Comparison of ENCODE assay signal across 28 mouse cellular contexts in the genomic region with DNA sequence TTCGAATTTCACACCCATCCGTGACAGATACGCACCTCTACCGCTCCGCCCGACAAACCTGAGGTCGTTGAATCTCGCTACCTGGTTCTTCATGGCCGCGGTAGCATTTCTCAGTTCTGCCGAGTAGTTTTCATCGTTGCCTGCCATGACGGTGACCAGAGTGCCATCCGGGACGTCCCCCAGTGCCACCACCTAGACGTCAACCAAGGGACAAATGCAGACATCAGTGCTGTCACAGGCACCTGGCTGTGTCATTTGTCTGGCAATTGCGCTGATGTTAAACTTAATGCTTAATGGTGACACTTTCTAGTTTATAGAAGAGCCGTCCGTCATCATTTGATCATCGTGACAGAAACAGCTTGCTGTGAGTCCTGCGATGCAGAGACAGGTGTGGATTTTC.
"Had no signal": no experiment of that assay in that cellular context is flagged by ENCODE, and none has a peak within 500 bp of the region (broad histone marks: within the 10 kb centered on the region; RNA-seq: fewer than 3 reads in every experiment).

No protein-coding gene starts in this region.

- H3K4me1 ChIP-seq: midbrain, embryonic 12.5 days; midbrain, embryonic 13.5 days had no signal

- H3K4me3 ChIP-seq: left cerebral cortex, adult 2 months; limb, embryonic 10.5 days; limb, embryonic 12.5 days; limb, embryonic 13.5 days; limb, embryonic 15.5 days; liver, embryonic 12.5 days; liver, embryonic 13.5 days; liver, embryonic 15.5 days; lung, embryonic 15.5 days; megakaryocyte, embryonic 14.5 days; midbrain, embryonic 10.5 days; midbrain, embryonic 12.5 days; midbrain, embryonic 13.5 days had no signal

- H3K9me3 ChIP-seq: limb, embryonic 10.5 days; limb, embryonic 12.5 days; limb, embryonic 13.5 days; limb, embryonic 15.5 days; liver, embryonic 12.5 days; liver, embryonic 13.5 days; liver, embryonic 15.5 days; lung, embryonic 15.5 days; megakaryocyte, embryonic 14.5 days; midbrain, embryonic 10.5 days; midbrain, embryonic 12.5 days; midbrain, embryonic 13.5 days had no signal

- H3K27ac ChIP-seq: left cerebral cortex, adult 2 months; limb, embryonic 10.5 days; limb, embryonic 12.5 days; limb, embryonic 13.5 days; limb, embryonic 15.5 days; liver, embryonic 12.5 days; liver, embryonic 13.5 days; liver, embryonic 14.5 days; liver, embryonic 15.5 days; lung, embryonic 15.5 days; macrophage; midbrain, embryonic 10.5 days; midbrain, embryonic 12.5 days; midbrain, embryonic 13.5 days had no signal

- H3K36me3 ChIP-seq: limb, embryonic 10.5 days; limb, embryonic 12.5 days; limb, embryonic 15.5 days; midbrain, embryonic 10.5 days; midbrain, embryonic 12.5 days; midbrain, embryonic 13.5 days had no signal

- H3K27me3 ChIP-seq: liver, embryonic 12.5 days; megakaryocyte, embryonic 14.5 days had no signal

- H3K9ac ChIP-seq: limb, embryonic 12.5 days; limb, embryonic 13.5 days; limb, embryonic 15.5 days; liver, embryonic 12.5 days; liver, embryonic 13.5 days; liver, embryonic 14.5 days; liver, embryonic 15.5 days; liver, postnatal 0 days; lung, embryonic 14.5 days; lung, embryonic 15.5 days; midbrain, embryonic 12.5 days; midbrain, embryonic 13.5 days had no signal

- ATAC-seq: liver, embryonic 12.5 days; liver, postnatal 0 days; midbrain, embryonic 13.5 days; midbrain, embryonic 16.5 days had no signal

- H3K4me2 ChIP-seq: limb, embryonic 12.5 days; limb, embryonic 13.5 days; limb, embryonic 15.5 days; liver, embryonic 11.5 days; liver, embryonic 12.5 days; liver, embryonic 13.5 days; liver, embryonic 15.5 days; lung, embryonic 14.5 days; lung, embryonic 15.5 days; midbrain, embryonic 12.5 days; midbrain, embryonic 13.5 days had no signal

- DNase-seq: layer of hippocampus, postnatal 36 days; left cerebral cortex, postnatal 4 days; liver; liver, embryonic 13.5 days; liver, postnatal 0 days; lung, adult 18-20 months; lung, embryonic 14.5 days; lung, postnatal 10 days; lung, postnatal 14 days; lung, postnatal 36 days; lung, postnatal 4 days; midbrain, embryonic 14.5 days had no signal
